Mouse (Mus musculus): ENCODE results near the gene Abracl. TPM values are rescaled to one million over a fixed set of nuclear protein-coding genes. Genes with fewer than 3 reads are reported as not detected.

Abracl gene
- polyA plus RNA-seq, 1 experiment from 2014 or later, result 62.4 TPM

DNA sequence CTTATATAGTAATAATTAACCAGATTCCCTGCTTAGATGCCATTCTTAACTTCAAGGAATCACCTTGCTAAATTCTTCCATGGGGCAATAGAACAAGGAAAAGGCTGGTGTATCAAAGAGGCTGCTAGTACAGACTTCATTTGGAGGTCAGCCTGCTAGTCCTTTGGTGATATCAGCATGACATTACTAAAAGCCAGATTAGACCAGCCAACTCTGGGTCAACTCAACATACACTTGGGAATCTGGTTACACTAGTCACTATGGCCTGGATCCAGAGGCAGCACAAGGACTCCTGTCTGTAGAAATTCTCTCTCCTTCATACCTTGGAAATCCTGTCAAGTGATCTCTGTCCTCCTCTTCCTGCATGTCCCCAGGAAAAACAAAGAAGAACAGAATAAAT is 23.3 kb upstream of the Abracl start:
- Histone ChIP-seq H3K27me3 (ENCODE audit: control insufficient read depth, insufficient read depth, low read length) (no peaks in the 10 kb centered on the region), H3K9ac (replicated peaks; ENCODE audit: low read depth, low read length) (no peak overlapping the region), H3K9me3 (ENCODE audit: control insufficient read depth, low read length) (no peaks in the 10 kb centered on the region), H3K4me2 (ENCODE audit: low read depth, low read length) (no peak overlapping the region), H3K27ac (ENCODE audit: low read depth, low read length) (no peak overlapping the region), H3K4me1 (ENCODE audit: control insufficient read depth, insufficient read depth, low read length) (no peaks in the 10 kb centered on the region), H3K36me3 (ENCODE audit: control insufficient read depth, insufficient read depth, low read length) (no peaks in the 10 kb centered on the region), H3K4me3 (ENCODE audit: low read depth, low read length) (no peak overlapping the region)
- no peak for ATAC-seq (ENCODE audit: low read depth)

GRCm38 (mm10) chr10:18036849-18037248 is 13.8 kb upstream of the Abracl start:
- Histone ChIP-seq H3K27ac (ENCODE audit: low read depth, low read length) (no peak overlapping the region), H3K4me2 (ENCODE audit: low read depth, low read length) (no peak overlapping the region), H3K9ac (replicated peaks; ENCODE audit: low read depth, low read length) (no peak overlapping the region), H3K27me3 (ENCODE audit: control insufficient read depth, insufficient read depth, low read length) (no peaks in the 10 kb centered on the region), H3K4me3 (ENCODE audit: low read depth, low read length) (no peak overlapping the region), H3K36me3 (ENCODE audit: control insufficient read depth, insufficient read depth, low read length) (no peaks in the 10 kb centered on the region), H3K4me1 (ENCODE audit: control insufficient read depth, insufficient read depth, low read length) (no peaks in the 10 kb centered on the region), H3K9me3 (ENCODE audit: control insufficient read depth, low read length) (no peaks in the 10 kb centered on the region)
- ATAC-seq (ENCODE audit: low read depth), result no peak
- 77% methylated on average over 5 of the region's 5 CpGs for WGBS

DNA sequence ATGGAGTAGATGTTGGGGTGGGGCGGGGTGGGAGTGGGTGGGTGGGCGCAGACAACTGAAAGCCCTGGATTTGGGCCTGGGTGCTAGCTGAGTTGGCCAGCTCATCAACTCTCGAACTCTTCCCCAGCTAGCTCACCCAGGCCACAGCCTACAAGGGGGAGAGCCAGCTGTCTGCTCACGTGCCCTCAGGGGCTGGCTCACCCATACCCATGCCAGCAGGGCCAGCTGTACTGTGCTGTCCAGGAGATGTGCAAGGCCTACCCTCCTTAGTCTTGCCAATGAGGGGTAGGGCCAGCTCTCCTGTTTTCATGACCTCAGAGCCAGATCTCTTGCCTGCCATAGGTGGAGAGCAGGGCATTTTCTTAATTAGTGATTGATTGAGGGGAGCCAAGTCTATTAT is 11.3 kb upstream of the Abracl start:
- H3K9me3 ChIP-seq (ENCODE audit: control insufficient read depth, low read length), result no peaks in the 10 kb centered on the region
- no peaks in the 10 kb centered on the region for H3K4me1 ChIP-seq (ENCODE audit: control insufficient read depth, insufficient read depth, low read length)
- ATAC-seq (ENCODE audit: low read depth), result no peak
- H3K4me2 ChIP-seq (ENCODE audit: low read depth, low read length), result no peak overlapping the region
- no peak overlapping the region for H3K9ac ChIP-seq (replicated peaks; ENCODE audit: low read depth, low read length)
- H3K27ac ChIP-seq (ENCODE audit: low read depth, low read length), result no peak overlapping the region
- H3K4me3 ChIP-seq (ENCODE audit: low read depth, low read length), result no peak overlapping the region
- no peaks in the 10 kb centered on the region for H3K27me3 ChIP-seq (ENCODE audit: control insufficient read depth, insufficient read depth, low read length)
- 93% methylated on average over 4 of the region's 4 CpGs for WGBS
- H3K36me3 ChIP-seq (ENCODE audit: control insufficient read depth, insufficient read depth, low read length), result no peaks in the 10 kb centered on the region

GRCm38 (mm10) chr10:18022312-18022711 is 776 bp downstream of the Abracl start:
- Histone ChIP-seq H3K4me1 (ENCODE audit: control insufficient read depth, insufficient read depth, low read length) (0 out of 2 replicates have a peak, but pooled peaks cover 3% of the 10 kb centered on the region), H3K4me2 (ENCODE audit: low read depth, low read length) (peak overlapping the region; percentile 70), H3K9me3 (ENCODE audit: control insufficient read depth, low read length) (no peaks in the 10 kb centered on the region), H3K27ac (ENCODE audit: low read depth, low read length) (peak overlapping the region; percentile 93), H3K36me3 (ENCODE audit: control insufficient read depth, insufficient read depth, low read length) (no peaks in the 10 kb centered on the region), H3K9ac (replicated peaks; ENCODE audit: low read depth, low read length) (peak overlapping the region; percentile 74), H3K4me3 (ENCODE audit: low read depth, low read length) (peak overlapping the region; percentile 69), H3K27me3 (ENCODE audit: control insufficient read depth, insufficient read depth, low read length) (no peaks in the 10 kb centered on the region)
- peak; percentile 88 for ATAC-seq (ENCODE audit: low read depth)
- under 1% methylated on average over 21 of the region's 21 CpGs for WGBS

- ATAC-seq (ENCODE audit: low read depth), result peak; percentile 36
- WGBS, result 29% methylated on average over 14 of the region's 14 CpGs
Measured at GRCm38 (mm10) chr10:18021576-18022311, 1.3 kb downstream of the Abracl start.

GRCm38 (mm10) chr10:18020846-18021245 is 2.2 kb downstream of the Abracl start:
- H3K27ac ChIP-seq (ENCODE audit: low read depth, low read length), result no peak overlapping the region
- 0 out of 2 replicates have a peak, but pooled peaks cover 3% of the 10 kb centered on the region for H3K4me1 ChIP-seq (ENCODE audit: control insufficient read depth, insufficient read depth, low read length)
- no peak for ATAC-seq (ENCODE audit: low read depth)
- 28% methylated on average over 1 of the region's 1 CpGs for WGBS
- H3K4me2 ChIP-seq (ENCODE audit: low read depth, low read length), result peak overlapping the region; percentile 70; the same call in 1 of the 2 replicates
- no peak overlapping the region for H3K4me3 ChIP-seq (ENCODE audit: low read depth, low read length)
- no peaks in the 10 kb centered on the region for H3K9me3 ChIP-seq (ENCODE audit: control insufficient read depth, low read length)
- H3K36me3 ChIP-seq (ENCODE audit: control insufficient read depth, insufficient read depth, low read length), result no peaks in the 10 kb centered on the region
- no peaks in the 10 kb centered on the region for H3K27me3 ChIP-seq (ENCODE audit: control insufficient read depth, insufficient read depth, low read length)
- no peak overlapping the region for H3K9ac ChIP-seq (replicated peaks; ENCODE audit: low read depth, low read length)

More at GRCm38 (mm10) chr10:18021576-18022311, 1.3 kb downstream of the Abracl start:
- Histone ChIP-seq H3K36me3 (ENCODE audit: control insufficient read depth, insufficient read depth, low read length) (no peaks in the 10 kb centered on the region), H3K4me1 (ENCODE audit: control insufficient read depth, insufficient read depth, low read length) (0 out of 2 replicates have a peak, but pooled peaks cover 3% of the 10 kb centered on the region), H3K9me3 (ENCODE audit: control insufficient read depth, low read length) (no peaks in the 10 kb centered on the region), H3K27me3 (ENCODE audit: control insufficient read depth, insufficient read depth, low read length) (no peaks in the 10 kb centered on the region), H3K27ac (ENCODE audit: low read depth, low read length) (peak overlapping the region; percentile 93), H3K9ac (replicated peaks; ENCODE audit: low read depth, low read length) (peak overlapping the region; percentile 74), H3K4me3 (ENCODE audit: low read depth, low read length) (peak overlapping the region; percentile 69), H3K4me2 (ENCODE audit: low read depth, low read length) (peak overlapping the region; percentile 70)

DNA sequence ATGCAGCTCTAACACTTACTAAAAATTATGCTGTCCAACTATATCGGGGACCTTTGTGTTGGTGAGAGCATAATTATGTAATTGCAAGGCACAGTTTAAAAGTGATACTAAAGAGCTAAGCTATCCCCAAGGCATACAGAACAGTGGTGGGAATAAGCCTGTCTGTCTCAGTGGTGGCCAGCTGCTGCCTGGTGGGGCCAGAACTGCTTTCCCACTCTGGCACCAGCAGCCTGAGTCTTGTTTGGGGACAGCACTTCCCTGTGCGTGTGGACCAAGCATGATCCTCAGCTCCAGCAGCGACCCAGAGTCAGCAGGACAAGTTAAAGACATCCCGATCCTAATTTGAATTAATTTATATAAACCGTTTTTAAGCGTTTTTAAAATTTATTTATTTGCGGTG is 2.6 kb downstream of the Abracl start:
- H3K36me3 ChIP-seq (ENCODE audit: control insufficient read depth, insufficient read depth, low read length), result no peaks in the 10 kb centered on the region
- no peaks in the 10 kb centered on the region for H3K27me3 ChIP-seq (ENCODE audit: control insufficient read depth, insufficient read depth, low read length)
- H3K27ac ChIP-seq (ENCODE audit: low read depth, low read length), result no peak overlapping the region
- H3K4me1 ChIP-seq (ENCODE audit: control insufficient read depth, insufficient read depth, low read length), result 0 out of 2 replicates have a peak, but pooled peaks cover 3% of the 10 kb centered on the region
- no peak overlapping the region for H3K4me3 ChIP-seq (ENCODE audit: low read depth, low read length)
- H3K9ac ChIP-seq (replicated peaks; ENCODE audit: low read depth, low read length), result no peak overlapping the region
- no peak for ATAC-seq (ENCODE audit: low read depth)
- no peak overlapping the region for H3K4me2 ChIP-seq (ENCODE audit: low read depth, low read length)
- 73% methylated on average over 7 of the region's 7 CpGs for WGBS
- H3K9me3 ChIP-seq (ENCODE audit: control insufficient read depth, low read length), result no peaks in the 10 kb centered on the region

GRCm38 (mm10) chr10:18011761-18012160 is 11.3 kb downstream of the Abracl start:
- Histone ChIP-seq H3K4me3 (ENCODE audit: low read depth, low read length) (no peak overlapping the region), H3K27me3 (ENCODE audit: control insufficient read depth, insufficient read depth, low read length) (no peaks in the 10 kb centered on the region), H3K9ac (replicated peaks; ENCODE audit: low read depth, low read length) (no peak overlapping the region), H3K4me2 (ENCODE audit: low read depth, low read length) (no peak overlapping the region), H3K9me3 (ENCODE audit: control insufficient read depth, low read length) (no peaks in the 10 kb centered on the region), H3K4me1 (ENCODE audit: control insufficient read depth, insufficient read depth, low read length) (no peaks in the 10 kb centered on the region), H3K27ac (ENCODE audit: low read depth, low read length) (no peak overlapping the region), H3K36me3 (ENCODE audit: control insufficient read depth, insufficient read depth, low read length) (no peaks in the 10 kb centered on the region)
- ATAC-seq (ENCODE audit: low read depth), result no peak
- 95% methylated on average over 5 of the region's 5 CpGs for WGBS

- no peak overlapping the region for H3K27ac ChIP-seq (ENCODE audit: low read depth, low read length)
- no peaks in the 10 kb centered on the region for H3K27me3 ChIP-seq (ENCODE audit: control insufficient read depth, insufficient read depth, low read length)
- H3K4me3 ChIP-seq (ENCODE audit: low read depth, low read length), result no peak overlapping the region
- WGBS, result 83% methylated on average over 1 of the region's 1 CpGs
- H3K4me2 ChIP-seq (ENCODE audit: low read depth, low read length), result no peak overlapping the region
- no peaks in the 10 kb centered on the region for H3K4me1 ChIP-seq (ENCODE audit: control insufficient read depth, insufficient read depth, low read length)
- H3K9me3 ChIP-seq (ENCODE audit: control insufficient read depth, low read length), result no peaks in the 10 kb centered on the region
- no peak overlapping the region for H3K9ac ChIP-seq (replicated peaks; ENCODE audit: low read depth, low read length)
- no peak for ATAC-seq (ENCODE audit: low read depth)
- H3K36me3 ChIP-seq (ENCODE audit: control insufficient read depth, insufficient read depth, low read length), result no peaks in the 10 kb centered on the region
Measured at GRCm38 (mm10) chr10:18009744-18010143, 13.3 kb downstream of the Abracl start.

Measured in neural tube, embryonic 14.5 days (tissue).